Mouse (Mus musculus) midbrain, embryonic 13.5 days (tissue): Measurements from ENCODE around the gene C730034F03Rik. TPM values are rescaled to one million over a fixed set of nuclear protein-coding genes. Genes with fewer than 3 reads are reported as not detected.

Experiments used
- ATAC-seq: fragments of 200-750 bp; cut with Nextera tagmentation; 2 replicates; pipeline ENCODE4 v1.8.0; 2017; ENCODE audit warnings: mild to moderate bottlenecking, moderate TSS enrichment, moderate library complexity
- H3K27ac ChIP-seq: fragments of 300-500 bp; sonication (generic); 2 replicates; pipeline ENCODE4 v1.5.1; 2015; ENCODE audit warnings: inconsistent platforms, mild to moderate bottlenecking, moderate library complexity
- H3K27me3 ChIP-seq: fragments of 300-500 bp; sonication (generic); 2 replicates; pipeline ENCODE4 v1.6.1; 2015; ENCODE audit warnings: mild to moderate bottlenecking, inconsistent platforms
- H3K36me3 ChIP-seq: fragments of 300-500 bp; sonication (generic); 2 replicates; pipeline ENCODE4 v1.6.1; 2015; ENCODE audit warnings: mild to moderate bottlenecking, inconsistent platforms
- H3K4me1 ChIP-seq: fragments of 300-500 bp; sonication (generic); replicated peaks from 2 replicates; pipeline ENCODE4 v1.6.1; 2015; ENCODE audit warnings: inconsistent platforms
- H3K4me2 ChIP-seq: fragments of 300-500 bp; sonication (generic); replicated peaks from 2 replicates; pipeline ENCODE4 v1.6.1; 2015; ENCODE audit warnings: moderate library complexity, mild to moderate bottlenecking, inconsistent platforms
- H3K4me3 ChIP-seq: fragments of 300-500 bp; sonication (generic); replicated peaks from 2 replicates; pipeline ENCODE4 v1.5.1; 2015; ENCODE audit warnings: mild to moderate bottlenecking, inconsistent platforms
- H3K9ac ChIP-seq: fragments of 300-500 bp; sonication (generic); replicated peaks from 2 replicates; pipeline ENCODE4 v1.6.1; 2015; ENCODE audit warnings: mild to moderate bottlenecking, inconsistent platforms
- H3K9me3 ChIP-seq: fragments of 300-500 bp; sonication (generic); 2 replicates; pipeline ENCODE4 v1.6.1; 2016; ENCODE audit warnings: mild to moderate bottlenecking, inconsistent platforms
- WGBS: fragments of 180-500 bp; shearing (Covaris S2); methylation state at CpG from one replicate; pipeline ENCODE4 v1.1.7; 2015; 5-methylcytosine and 5-hydroxymethylcytosine counted together
- polyA plus RNA-seq: library from polyadenylated mRNA; unstranded; fragments of >200 nt; fragmentation: Nextera tagmentation; extraction: Ambion mirVana; gene quantifications from 2 replicates; pipeline ENCODE4 v1.2.1, GENCODE M21; 2015

The C730034F03Rik gene
- polyA plus RNA-seq, result 6.6 and 6.9 TPM in 2 replicates

DNA sequence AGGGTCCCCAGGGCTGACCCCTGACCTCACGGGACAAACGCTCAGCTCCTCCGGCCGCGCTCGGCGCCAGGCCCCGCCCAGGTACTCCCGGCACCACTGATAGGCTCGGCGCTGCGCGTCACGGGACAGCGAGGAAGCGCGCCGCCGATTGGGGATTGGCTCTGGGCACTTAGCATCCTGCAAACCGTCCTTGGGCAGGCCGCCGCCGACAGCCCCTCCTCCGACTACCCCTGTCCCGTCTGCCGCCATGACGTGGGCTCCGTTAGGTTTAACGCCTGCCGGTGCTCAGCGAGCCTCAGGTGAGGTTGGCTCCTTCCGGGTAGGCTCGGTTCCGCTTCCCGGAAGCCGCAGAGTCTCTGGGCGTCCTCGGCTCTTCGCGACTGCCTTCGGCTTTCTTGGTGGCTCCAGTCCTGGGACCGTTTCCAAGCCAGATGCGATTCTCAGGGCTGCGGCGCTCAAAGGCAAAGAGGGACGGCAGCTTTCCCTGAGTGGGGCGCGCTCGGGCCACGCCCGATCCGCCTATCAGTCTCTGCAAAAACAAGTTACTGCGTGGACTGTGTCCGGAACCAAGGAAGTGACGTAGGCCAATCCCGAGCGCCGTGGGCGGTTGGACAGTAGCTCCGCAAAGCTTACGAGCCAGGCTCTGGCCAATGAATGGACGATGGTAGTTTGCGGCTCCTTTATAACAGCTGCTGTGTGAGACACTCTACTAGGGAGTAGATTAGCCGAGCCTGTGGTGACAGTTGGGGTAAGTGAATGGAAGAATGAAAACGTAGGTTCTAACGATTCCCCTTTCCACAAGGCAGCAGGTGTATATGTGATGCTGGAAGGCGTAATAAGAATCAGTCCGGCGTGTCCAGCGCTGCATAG lies at the start of gene C730034F03Rik, which contains the start of the genes Gm44502 and Chkb:
Gene C730034F03Rik (plus strand): TSS at position 238 of the 870 bp plus-strand sequence.
Gene Gm44502 (minus strand): TSS at position 345 of the 870 bp plus-strand sequence.
Gene Chkb (minus strand): TSS at position 557 of the 870 bp plus-strand sequence.
- no peaks in the 10 kb centered on the region for H3K9me3 ChIP-seq
- H3K4me2 ChIP-seq, result peak within 1 kb of the TSS; percentile 93
- peaks cover 28% of the 10 kb centered on the region for H3K36me3 ChIP-seq
- peak within 1 kb of the TSS; percentile 60 for H3K4me3 ChIP-seq
- ATAC-seq, result peak; percentile 95
- under 1% methylated on average over 69 of the region's 70 CpGs for WGBS
- no peaks in the 10 kb centered on the region for H3K27me3 ChIP-seq
- H3K27ac ChIP-seq, result peak within 1 kb of the TSS; percentile 93
- peaks cover 25% of the 10 kb centered on the region for H3K4me1 ChIP-seq
- H3K9ac ChIP-seq, result peak within 1 kb of the TSS; percentile 84

DNA sequence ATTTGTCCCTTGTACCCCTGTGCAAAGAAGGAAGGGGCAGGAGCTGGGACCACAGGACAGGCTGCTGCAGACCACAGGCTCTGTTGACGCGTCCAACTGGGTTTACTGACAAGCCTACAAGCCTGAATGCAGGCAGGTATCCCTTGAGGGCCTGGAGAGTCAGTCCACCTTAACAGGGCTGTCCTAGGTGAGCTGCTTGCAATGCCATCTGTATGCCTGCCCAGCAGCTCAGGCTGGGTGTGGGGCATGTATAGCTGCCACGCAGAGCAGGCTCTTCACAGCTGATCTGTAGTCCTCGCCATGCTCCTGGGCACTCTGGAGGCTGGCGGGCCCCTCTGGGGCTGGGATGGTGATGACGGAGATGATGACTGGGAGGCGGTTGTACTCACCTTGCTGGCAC lies 44.8 kb upstream of the C730034F03Rik start, which contains the start of gene Klhdc7b:
Gene Klhdc7b (plus strand): TSS at position 301 of the 400 bp plus-strand sequence.
- no peak within 1 kb of the TSS for H3K4me3 ChIP-seq
- H3K4me1 ChIP-seq, result no peaks in the 10 kb centered on the region; the same call in 1 of the 2 replicates
- 92% methylated on average over 7 of the region's 7 CpGs for WGBS
- no peak for ATAC-seq
- no peaks in the 10 kb centered on the region for H3K9me3 ChIP-seq
- H3K9ac ChIP-seq, result no peak within 1 kb of the TSS
- H3K36me3 ChIP-seq, result no peaks in the 10 kb centered on the region
- H3K4me2 ChIP-seq, result no peak within 1 kb of the TSS
- no peak within 1 kb of the TSS for H3K27ac ChIP-seq
- peaks cover 13% of the 10 kb centered on the region for H3K27me3 ChIP-seq

DNA sequence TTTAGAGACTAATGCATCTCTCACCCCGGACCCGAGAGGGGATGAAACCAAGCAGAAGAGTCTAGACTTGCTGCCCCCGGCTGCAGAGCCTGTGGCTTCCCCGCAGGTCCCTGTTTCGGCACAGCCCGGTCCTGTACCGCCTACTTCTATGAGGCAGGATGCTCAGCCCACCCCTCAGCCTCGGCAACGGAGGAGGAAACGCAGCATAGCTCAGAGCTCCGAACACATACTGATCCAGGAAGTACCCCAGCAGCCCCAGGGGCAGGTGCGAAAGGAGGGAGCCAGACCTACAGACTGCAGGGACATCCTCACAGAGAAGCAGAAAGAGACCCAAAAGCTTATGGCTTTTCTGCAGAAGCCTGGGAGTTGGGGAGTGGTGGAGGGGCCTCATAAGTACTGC lies 42.3 kb upstream of the C730034F03Rik start:
- WGBS, result 54% methylated on average over 12 of the region's 12 CpGs
- H3K27ac ChIP-seq, result no peak overlapping the region
- no peak for ATAC-seq

DNA sequence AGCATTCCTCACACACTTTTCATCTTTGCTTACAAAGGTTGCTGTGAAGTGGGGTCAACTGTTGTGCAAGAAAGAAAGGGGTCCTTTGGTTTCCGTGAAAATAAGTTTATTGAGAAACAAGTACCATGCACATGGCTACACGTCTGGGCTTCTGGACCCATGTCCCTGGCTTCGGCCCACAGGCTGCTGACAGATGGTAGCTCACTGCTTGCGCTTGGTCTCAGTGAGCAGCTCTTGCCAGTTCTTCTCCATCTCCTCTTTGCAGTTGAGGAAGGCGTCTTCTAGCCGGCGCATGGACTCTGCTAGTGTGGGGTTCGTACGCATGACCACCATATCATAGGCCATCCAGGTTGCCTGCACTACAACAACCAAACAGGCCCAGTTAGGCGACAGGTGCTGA lies 39.3 kb upstream of the C730034F03Rik start:
- Histone ChIP-seq H3K27me3 (no peaks in the 10 kb centered on the region), H3K9ac (no peak overlapping the region), H3K27ac (no peak overlapping the region), H3K4me3 (no peak overlapping the region), H3K36me3 (no peaks in the 10 kb centered on the region), H3K4me2 (no peak overlapping the region), H3K9me3 (no peaks in the 10 kb centered on the region), H3K4me1 (no peaks in the 10 kb centered on the region)
- WGBS, result 86% methylated on average over 10 of the region's 10 CpGs
- ATAC-seq, result no peak

More for the DNA sequence above, 42.3 kb upstream of the C730034F03Rik start:
- Histone ChIP-seq H3K4me3 (no peak overlapping the region), H3K36me3 (no peaks in the 10 kb centered on the region), H3K4me2 (no peak overlapping the region), H3K4me1 (no peaks in the 10 kb centered on the region), H3K9ac (no peak overlapping the region), H3K27me3 (no peaks in the 10 kb centered on the region), H3K9me3 (no peaks in the 10 kb centered on the region)

DNA sequence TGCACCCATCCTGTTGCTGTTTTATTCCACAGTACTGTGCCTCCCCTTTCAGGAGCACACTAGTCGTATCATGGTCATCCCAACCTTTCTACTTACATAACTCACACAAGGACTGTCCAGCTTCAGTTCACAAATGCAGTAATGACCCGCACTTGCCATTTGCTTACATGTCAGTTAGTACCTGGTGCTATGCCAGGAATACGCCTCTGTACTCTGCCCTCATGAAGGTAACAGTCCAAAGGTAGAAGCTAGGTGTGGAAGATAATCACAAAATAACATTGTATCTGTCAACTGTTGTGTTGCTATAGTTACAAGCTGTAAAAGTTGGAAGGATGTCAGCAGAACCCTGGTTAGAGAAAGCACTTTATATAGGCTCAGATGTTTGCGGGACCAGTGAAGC lies 32.5 kb upstream of the C730034F03Rik start:
- no peaks in the 10 kb centered on the region for H3K4me1 ChIP-seq
- no peak overlapping the region for H3K9ac ChIP-seq
- H3K4me2 ChIP-seq, result no peak overlapping the region
- H3K4me3 ChIP-seq, result no peak overlapping the region
- no peaks in the 10 kb centered on the region for H3K36me3 ChIP-seq
- H3K27me3 ChIP-seq, result no peaks in the 10 kb centered on the region
- H3K9me3 ChIP-seq, result no peaks in the 10 kb centered on the region
- WGBS, result 87% methylated on average over 4 of the region's 4 CpGs
- no peak overlapping the region for H3K27ac ChIP-seq
- ATAC-seq, result no peak

DNA sequence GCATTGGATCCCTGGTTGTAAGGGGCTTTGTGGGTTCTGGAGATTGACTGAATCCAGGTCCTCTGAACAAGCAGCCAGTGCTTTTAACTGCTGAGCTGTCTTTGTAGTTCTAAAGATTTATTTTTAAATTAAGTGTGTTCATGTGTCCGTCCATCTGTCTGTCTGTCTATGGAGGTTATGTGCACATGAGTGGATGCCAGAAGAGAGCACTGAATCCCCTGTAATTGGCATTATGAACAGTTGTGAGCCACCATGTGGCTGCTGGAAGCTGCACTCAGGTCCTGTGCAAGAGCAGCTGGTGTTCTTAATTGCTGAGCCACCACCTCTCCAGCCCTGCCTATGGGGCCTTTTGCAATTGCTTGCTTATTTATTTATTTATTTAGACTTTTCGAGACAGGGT lies 31.2 kb upstream of the C730034F03Rik start:
- no peak overlapping the region for H3K4me2 ChIP-seq

DNA sequence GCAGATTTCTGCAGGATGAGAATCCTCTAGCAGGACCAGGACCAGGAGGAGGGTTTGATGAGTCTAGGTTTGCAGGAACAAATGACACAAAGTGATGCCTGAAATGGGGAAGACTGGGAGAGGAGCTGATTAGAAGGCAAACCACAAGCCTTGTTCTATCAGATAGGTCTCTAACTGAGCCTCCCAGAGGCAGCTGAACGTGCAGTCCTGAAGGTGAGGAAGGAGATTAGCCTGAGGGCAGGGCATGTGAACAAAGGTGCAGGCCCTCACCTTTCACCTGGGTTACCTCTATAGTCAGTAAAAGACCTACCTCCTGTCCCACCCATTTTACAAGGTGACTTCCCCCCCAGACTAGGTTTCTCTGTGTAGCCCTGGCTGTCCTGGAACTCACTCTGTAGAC lies 29.7 kb upstream of the C730034F03Rik start:
- 78% methylated on average over 1 of the region's 1 CpGs for WGBS
- H3K27me3 ChIP-seq, result no peaks in the 10 kb centered on the region
- no peak overlapping the region for H3K9ac ChIP-seq
- no peak for ATAC-seq
- no peaks in the 10 kb centered on the region for H3K9me3 ChIP-seq
- no peak overlapping the region for H3K4me2 ChIP-seq
- H3K36me3 ChIP-seq, result no peaks in the 10 kb centered on the region
- no peak overlapping the region for H3K27ac ChIP-seq
- H3K4me1 ChIP-seq, result no peaks in the 10 kb centered on the region
- H3K4me3 ChIP-seq, result no peak overlapping the region

More for the DNA sequence above, 31.2 kb upstream of the C730034F03Rik start:
- Histone ChIP-seq H3K27ac (no peak overlapping the region), H3K36me3 (no peaks in the 10 kb centered on the region), H3K27me3 (no peaks in the 10 kb centered on the region), H3K4me1 (no peaks in the 10 kb centered on the region), H3K9me3 (no peaks in the 10 kb centered on the region), H3K4me3 (no peak overlapping the region), H3K9ac (no peak overlapping the region)
- WGBS, result 89% methylated on average over 2 of the region's 2 CpGs
- no peak for ATAC-seq

DNA sequence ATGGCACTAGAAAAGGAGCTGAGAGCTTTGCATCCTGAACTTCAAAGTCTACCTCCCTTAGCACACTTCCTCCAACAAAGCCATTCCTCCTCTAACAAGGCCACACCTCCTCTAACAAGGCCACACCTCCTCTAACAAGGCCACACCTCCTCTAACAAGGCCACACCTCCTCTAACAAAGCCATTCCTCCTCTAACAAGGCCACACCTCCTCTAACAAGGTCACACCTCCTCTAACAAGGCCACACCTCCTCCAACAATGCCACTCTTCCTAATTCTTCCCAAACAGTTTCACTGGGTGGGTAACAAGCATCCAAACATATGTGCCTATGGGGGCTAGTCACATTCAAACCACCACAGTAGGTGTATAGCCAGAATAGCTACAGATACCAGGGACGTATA lies 26.9 kb upstream of the C730034F03Rik start:
- peaks cover 3% of the 10 kb centered on the region; the same call in 1 of the 2 replicates for H3K9me3 ChIP-seq
- H3K36me3 ChIP-seq, result no peaks in the 10 kb centered on the region
- no peak overlapping the region for H3K27ac ChIP-seq
- H3K9ac ChIP-seq, result no peak overlapping the region
- no peak overlapping the region for H3K4me3 ChIP-seq
- H3K4me2 ChIP-seq, result no peak overlapping the region
- 92% methylated on average over 1 of the region's 1 CpGs for WGBS
- H3K4me1 ChIP-seq, result no peaks in the 10 kb centered on the region
- ATAC-seq, result no peak
- no peaks in the 10 kb centered on the region for H3K27me3 ChIP-seq

DNA sequence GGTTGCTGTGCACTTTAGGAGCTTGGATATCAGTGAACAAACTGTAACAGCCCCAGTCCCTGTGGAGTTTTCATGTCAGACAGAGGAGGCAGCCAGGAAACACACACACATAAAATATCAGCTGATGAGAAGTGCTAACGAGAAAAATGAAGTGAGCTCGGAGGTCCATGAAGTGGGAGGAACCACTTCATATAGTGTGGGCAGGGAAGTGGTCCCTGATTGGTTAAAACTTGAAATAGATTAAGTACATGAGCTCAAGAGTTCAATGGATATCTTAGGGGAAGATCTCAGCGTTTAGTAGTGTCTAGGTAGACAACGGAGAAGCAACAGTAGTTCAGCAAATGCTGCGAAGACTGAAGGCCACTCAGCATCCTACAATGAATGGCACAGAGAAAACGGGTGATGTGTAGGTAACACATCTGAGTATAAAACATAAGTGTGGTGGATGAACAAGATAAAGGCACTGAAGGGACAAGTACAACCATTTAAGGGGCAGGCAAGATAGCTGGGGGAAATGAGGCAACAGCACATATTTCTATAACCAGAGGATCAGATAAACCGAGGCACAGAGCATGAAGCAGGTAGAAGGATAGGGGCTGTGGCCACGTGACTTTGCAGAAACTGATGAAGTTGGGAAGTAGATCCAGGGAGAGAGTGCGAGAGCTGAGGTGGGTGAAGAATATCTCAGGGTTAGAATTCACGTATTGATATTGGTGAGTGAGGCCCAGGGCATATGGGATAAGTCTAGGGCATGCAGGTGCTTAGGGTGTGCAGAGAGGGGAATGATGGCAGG lies 24.4 kb upstream of the C730034F03Rik start:
- no peaks in the 10 kb centered on the region for H3K27me3 ChIP-seq
- no peak for ATAC-seq
- no peak overlapping the region for H3K9ac ChIP-seq
- 87% methylated on average over 10 of the region's 10 CpGs for WGBS
- H3K27ac ChIP-seq, result no peak overlapping the region
- peaks cover 12% of the 10 kb centered on the region for H3K9me3 ChIP-seq
- no peak overlapping the region for H3K4me2 ChIP-seq
- H3K4me1 ChIP-seq, result no peaks in the 10 kb centered on the region
- H3K36me3 ChIP-seq, result no peaks in the 10 kb centered on the region
- H3K4me3 ChIP-seq, result no peak overlapping the region

DNA sequence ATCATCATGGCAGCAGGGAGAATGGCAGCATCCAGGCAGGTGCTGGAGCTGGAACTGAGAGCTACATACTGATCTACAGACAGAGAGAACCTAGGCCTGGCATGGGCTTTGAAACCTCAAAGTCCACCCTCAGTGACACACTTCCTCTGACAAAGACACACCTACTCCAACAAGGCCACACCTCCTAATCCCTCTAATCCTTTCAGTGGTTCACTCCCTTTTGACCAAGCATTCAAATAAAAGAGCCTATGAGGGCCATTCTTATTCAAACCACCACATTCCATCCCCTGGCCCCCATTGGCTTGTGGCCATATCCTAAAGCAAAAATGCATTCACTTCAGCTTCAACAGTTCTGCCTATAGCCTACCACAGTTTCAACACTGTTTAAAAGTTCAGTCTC lies 22.7 kb upstream of the C730034F03Rik start:
- H3K4me3 ChIP-seq, result no peak overlapping the region
- H3K27me3 ChIP-seq, result no peaks in the 10 kb centered on the region
- no peak overlapping the region for H3K27ac ChIP-seq
- no peaks in the 10 kb centered on the region for H3K4me1 ChIP-seq
- ATAC-seq, result no peak
- no peaks in the 10 kb centered on the region for H3K36me3 ChIP-seq
- peaks cover 12% of the 10 kb centered on the region for H3K9me3 ChIP-seq
- no peak overlapping the region for H3K4me2 ChIP-seq
- no peak overlapping the region for H3K9ac ChIP-seq

DNA sequence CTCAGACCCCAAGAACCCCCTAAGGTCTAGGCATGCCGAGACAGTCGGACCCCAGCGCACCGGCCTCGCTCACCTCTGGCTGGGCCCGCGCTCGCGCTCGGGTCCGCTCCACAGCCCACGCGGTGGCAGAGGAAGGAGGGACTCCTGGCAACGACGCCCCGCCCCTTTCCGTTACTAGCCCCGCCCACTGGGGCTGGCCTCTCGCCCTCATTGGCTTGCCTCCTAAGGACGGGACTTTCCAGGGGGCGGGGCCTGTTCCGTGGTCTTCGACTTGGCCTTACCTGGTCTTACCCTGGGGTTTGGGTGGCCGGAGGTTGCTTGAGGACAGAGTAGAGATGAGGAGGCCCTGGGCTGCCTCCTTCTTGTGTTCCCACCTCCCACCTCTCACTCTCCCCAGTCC lies 19.3 kb upstream of the C730034F03Rik start, which contains the start of gene Syce3:
Gene Syce3 (minus strand): TSS at position 386 of the 400 bp plus-strand sequence.
- H3K36me3 ChIP-seq, result no peaks in the 10 kb centered on the region
- no peaks in the 10 kb centered on the region for H3K27me3 ChIP-seq
- no peak within 1 kb of the TSS for H3K27ac ChIP-seq
- H3K4me2 ChIP-seq, result no peak within 1 kb of the TSS
- WGBS, result 92% methylated on average over 22 of the region's 24 CpGs
- H3K9me3 ChIP-seq, result peaks cover 12% of the 10 kb centered on the region
- no peak within 1 kb of the TSS for H3K9ac ChIP-seq
- H3K4me3 ChIP-seq, result no peak within 1 kb of the TSS
- ATAC-seq, result no peak
- H3K4me1 ChIP-seq, result no peaks in the 10 kb centered on the region

DNA sequence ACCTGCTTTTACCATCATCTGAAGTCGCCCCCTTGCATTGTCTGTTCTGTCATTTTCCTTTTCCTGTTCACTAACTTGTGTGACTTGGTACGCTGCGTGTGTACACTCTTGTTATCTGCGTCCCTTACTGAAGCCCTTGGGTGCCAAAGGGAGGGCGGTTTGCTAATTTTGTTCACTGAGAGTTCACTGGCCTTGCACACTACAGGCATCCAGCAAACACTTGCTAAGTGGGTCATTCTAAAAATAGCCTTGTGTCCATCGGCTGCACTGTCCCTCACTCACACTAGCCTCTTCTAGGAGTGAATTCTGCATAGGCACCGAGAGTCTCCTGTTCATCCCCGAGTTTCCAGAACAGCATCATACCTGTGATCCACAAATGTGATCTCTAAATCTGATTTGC lies 14.1 kb upstream of the C730034F03Rik start:
- no peaks in the 10 kb centered on the region for H3K4me1 ChIP-seq
- no peak for ATAC-seq
- no peak overlapping the region for H3K4me3 ChIP-seq
- H3K9me3 ChIP-seq, result no peaks in the 10 kb centered on the region
- no peak overlapping the region for H3K9ac ChIP-seq
- 89% methylated on average over 8 of the region's 8 CpGs for WGBS
- H3K27me3 ChIP-seq, result no peaks in the 10 kb centered on the region
- no peak overlapping the region for H3K27ac ChIP-seq
- no peak overlapping the region for H3K4me2 ChIP-seq
- peaks cover 36% of the 10 kb centered on the region for H3K36me3 ChIP-seq
